Mouse (Mus musculus): ENCODE measurements at regions not wholly inside any gene's neighbourhood (a gene's known extent, or its start where the extent isn't known, plus 50 kb on each side); places are given as distances from the start of the nearest gene placed in this dataset.

DNA sequence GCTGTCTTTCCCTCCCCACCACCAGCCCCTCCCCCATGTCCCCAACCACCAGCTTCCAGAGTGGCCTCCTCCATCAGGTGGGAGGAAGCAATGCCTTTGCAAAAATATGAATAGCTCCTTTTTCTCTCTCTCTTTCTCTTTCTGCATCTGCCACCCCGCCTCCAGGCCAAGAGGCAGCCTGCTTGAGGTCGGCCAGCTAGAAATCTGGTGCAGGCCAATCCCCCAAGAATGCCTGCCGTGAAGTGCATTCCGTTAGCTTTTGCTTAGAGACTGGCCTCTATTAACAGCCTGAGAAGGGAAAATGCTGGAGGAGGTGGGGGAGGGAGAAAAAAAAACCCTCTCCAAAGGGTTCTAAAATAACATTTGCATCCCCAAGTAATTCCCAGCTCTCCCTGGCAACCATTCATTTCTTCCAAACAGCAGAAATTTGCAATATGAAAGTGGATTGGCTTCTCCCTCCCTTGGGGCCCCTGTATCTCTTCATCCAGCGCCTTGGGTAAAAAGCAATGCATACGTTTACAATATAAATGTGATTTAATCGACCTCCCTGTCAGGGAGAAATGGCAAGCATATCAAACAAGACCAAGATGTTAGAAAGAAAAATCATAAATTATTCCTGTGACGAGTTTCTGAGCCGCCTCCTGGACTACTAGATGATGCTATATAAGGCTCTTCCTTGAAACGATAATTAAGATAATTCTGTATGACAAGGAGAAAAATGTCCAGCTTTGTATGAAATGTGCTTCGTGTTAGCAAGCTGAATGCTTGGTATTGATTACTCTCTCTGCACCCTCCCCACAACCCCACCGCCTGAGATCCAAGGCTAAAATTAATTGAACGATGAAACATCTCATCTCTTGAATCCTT, 339.8 kb downstream of the Rps24 start:
- TF ChIP-seq CTCF (conservative IDR thresholded peaks at IDR 0.05; ENCODE audit: low read length) (no peak), NANOG (IDR thresholded peaks at IDR 0.05; ENCODE audit: borderline replicate concordance, low read length) (no peak)
